ENCODE assay signal across 26 mouse cellular contexts in genomic region chr7:119516272-119516558, GRCm38 (mm10). TPM values are rescaled to one million over a fixed set of nuclear protein-coding genes. Genes with fewer than 3 reads are reported as not detected.
DNase-seq lines count a peak whose midpoint lies in the region; ATAC-seq and TF ChIP-seq lines count a peak whose summit lies in the region.
"Had no signal": no experiment of that assay in that cellular context is flagged by ENCODE, and none has a peak within 500 bp of the region (broad histone marks: within the 10 kb centered on the region; RNA-seq: fewer than 3 reads in every experiment).

No protein-coding gene starts in this region.

- no peak for TF ChIP-seq EP300 in stomach, postnatal 0 days (optimal IDR thresholded peaks at IDR 0.05)

- no peak for ATAC-seq in forebrain, embryonic 16.5 days
- peak; percentile 85 for ATAC-seq in intestine, embryonic 15.5 days
- ATAC-seq in intestine, postnatal 0 days = peak; percentile 88
- ATAC-seq in stomach, postnatal 0 days (ENCODE audit: low FRiP score, low TSS enrichment) = peak; percentile 42; the same call in 1 of the 2 replicates
- ATAC-seq: CD4-positive, CD25-positive, alpha-beta regulatory T cell, adult 4 months; forebrain, postnatal 0 days had no signal

- H3K4me2 ChIP-seq in forebrain, embryonic 16.5 days (ENCODE audit: low read length) = no peak overlapping the region
- no peak overlapping the region for H3K4me2 ChIP-seq in intestine, embryonic 15.5 days (replicated peaks)
- 0 out of 2 replicates have a peak overlapping the region, but pooled peaks have one; percentile 13 for H3K4me2 ChIP-seq in intestine, postnatal 0 days (replicated peaks; ENCODE audit: low read depth)
- no peak overlapping the region for H3K4me2 ChIP-seq in stomach, postnatal 0 days (replicated peaks; ENCODE audit: low read depth)
- H3K4me2 ChIP-seq: embryonic facial prominence, embryonic 12.5 days; forebrain, embryonic 12.5 days had no signal

- peak; percentile 5 for DNase-seq in forebrain, embryonic 10.5 days (ENCODE audit: extremely low spot score, low spot score)
- no peak for DNase-seq in stomach, postnatal 0 days (ENCODE audit: low spot score)
- DNase-seq in left cerebral cortex, adult 8-10 months (ENCODE audit: low spot score in 2 of 2) = no peak
- DNase-seq in MN1 (ENCODE audit: low spot score) = no peak
- DNase-seq: adrenal gland, postnatal 10 days; adrenal gland, postnatal 36 days; B cell, adult 2 months; cerebellum, adult 11-12 months; cerebellum, adult 9-10 months; cerebellum, postnatal 10 days; cerebellum, postnatal 25 days; forebrain, postnatal 0 days had no signal

- H3K36me3 ChIP-seq in forebrain, embryonic 10.5 days (replicated peaks) = no peaks in the 10 kb centered on the region
- H3K36me3 ChIP-seq in forebrain, embryonic 16.5 days (ENCODE audit: control insufficient read depth, insufficient read depth) = no peaks in the 10 kb centered on the region
- no peaks in the 10 kb centered on the region for H3K36me3 ChIP-seq in intestine, embryonic 15.5 days
- H3K36me3 ChIP-seq in intestine, postnatal 0 days (ENCODE audit: control insufficient read depth, insufficient read depth) = no peaks in the 10 kb centered on the region
- no peaks in the 10 kb centered on the region for H3K36me3 ChIP-seq in stomach, postnatal 0 days (ENCODE audit: control insufficient read depth, insufficient read depth, low read length)
- H3K36me3 ChIP-seq: embryonic facial prominence, embryonic 10.5 days; embryonic facial prominence, embryonic 12.5 days; forebrain, embryonic 12.5 days; G1E had no signal

- no peaks in the 10 kb centered on the region for H3K27me3 ChIP-seq in forebrain, embryonic 10.5 days (ENCODE audit: poor library complexity, severe bottlenecking)
- H3K27me3 ChIP-seq in forebrain, embryonic 16.5 days (replicated peaks; ENCODE audit: control insufficient read depth, insufficient read depth, low read length) = no peaks in the 10 kb centered on the region
- 0 out of 2 replicates have a peak, but pooled peaks cover 4% of the 10 kb centered on the region for H3K27me3 ChIP-seq in intestine, embryonic 15.5 days (replicated peaks)
- H3K27me3 ChIP-seq in intestine, postnatal 0 days (replicated peaks; ENCODE audit: control insufficient read depth, insufficient read depth, low read length) = no peaks in the 10 kb centered on the region
- no peaks in the 10 kb centered on the region for H3K27me3 ChIP-seq in stomach, postnatal 0 days (ENCODE audit: control insufficient read depth, insufficient read depth, low read length)
- H3K27me3 ChIP-seq: embryonic facial prominence, embryonic 12.5 days; forebrain, embryonic 12.5 days had no signal

- WGBS in forebrain, embryonic 10.5 days = 89% methylated on average over 7 of the region's 7 CpGs
- WGBS in forebrain, embryonic 16.5 days = 76% methylated on average over 7 of the region's 7 CpGs
- 65% methylated on average over 7 of the region's 7 CpGs for WGBS in intestine, embryonic 15.5 days
- 42% methylated on average over 7 of the region's 7 CpGs for WGBS in intestine, postnatal 0 days
- WGBS in stomach, postnatal 0 days = 79% methylated on average over 7 of the region's 7 CpGs

- H3K9ac ChIP-seq in forebrain, embryonic 16.5 days (replicated peaks; ENCODE audit: low read depth, low read length) = no peak overlapping the region
- no peak overlapping the region for H3K9ac ChIP-seq in intestine, embryonic 15.5 days
- H3K9ac ChIP-seq in intestine, postnatal 0 days (ENCODE audit: low read depth, low read length) = no peak overlapping the region
- no peak overlapping the region for H3K9ac ChIP-seq in stomach, postnatal 0 days (ENCODE audit: low read length)
- H3K9ac ChIP-seq: embryonic facial prominence, embryonic 12.5 days; forebrain, embryonic 12.5 days; forebrain, postnatal 0 days had no signal

- no peak overlapping the region for H3K4me3 ChIP-seq in forebrain, embryonic 10.5 days
- no peak overlapping the region for H3K4me3 ChIP-seq in forebrain, embryonic 16.5 days (replicated peaks; ENCODE audit: low read length)
- no peak overlapping the region for H3K4me3 ChIP-seq in intestine, embryonic 15.5 days (replicated peaks)
- no peak overlapping the region for H3K4me3 ChIP-seq in intestine, postnatal 0 days (ENCODE audit: low read depth, low read length)
- no peak overlapping the region for H3K4me3 ChIP-seq in stomach, postnatal 0 days (ENCODE audit: low read depth, low read length)
- H3K4me3 ChIP-seq: embryonic facial prominence, embryonic 10.5 days; embryonic facial prominence, embryonic 12.5 days; forebrain, embryonic 12.5 days had no signal

- TF ChIP-seq CTCF in intestine, postnatal 0 days (IDR thresholded peaks at IDR 0.05; ENCODE audit: low read depth) = no peak
- TF ChIP-seq CTCF in stomach, postnatal 0 days (IDR thresholded peaks at IDR 0.05; ENCODE audit: low read depth) = no peak

- no peak overlapping the region for H3K27ac ChIP-seq in forebrain, embryonic 10.5 days
- H3K27ac ChIP-seq in forebrain, embryonic 16.5 days (ENCODE audit: low read length) = no peak overlapping the region
- H3K27ac ChIP-seq in intestine, embryonic 15.5 days = no peak overlapping the region
- no peak overlapping the region for H3K27ac ChIP-seq in intestine, postnatal 0 days (ENCODE audit: low read depth, low read length)
- H3K27ac ChIP-seq in stomach, postnatal 0 days (replicated peaks) = no peak overlapping the region
- H3K27ac ChIP-seq: embryonic facial prominence, embryonic 10.5 days; embryonic facial prominence, embryonic 12.5 days; forebrain, embryonic 12.5 days had no signal

- H3K9me3 ChIP-seq in forebrain, embryonic 10.5 days = no peaks in the 10 kb centered on the region
- H3K9me3 ChIP-seq in forebrain, embryonic 16.5 days (ENCODE audit: control insufficient read depth, low read length) = no peaks in the 10 kb centered on the region
- no peaks in the 10 kb centered on the region for H3K9me3 ChIP-seq in intestine, embryonic 15.5 days
- no peaks in the 10 kb centered on the region for H3K9me3 ChIP-seq in intestine, postnatal 0 days (ENCODE audit: control insufficient read depth)
- H3K9me3 ChIP-seq in stomach, postnatal 0 days (ENCODE audit: control insufficient read depth, low read length) = no peaks in the 10 kb centered on the region
- H3K9me3 ChIP-seq: embryonic facial prominence, embryonic 10.5 days; embryonic facial prominence, embryonic 12.5 days; forebrain, embryonic 12.5 days had no signal

- H3K4me1 ChIP-seq in forebrain, embryonic 10.5 days = no peaks in the 10 kb centered on the region
- no peaks in the 10 kb centered on the region for H3K4me1 ChIP-seq in forebrain, embryonic 16.5 days (replicated peaks; ENCODE audit: control insufficient read depth, insufficient read depth, low read length)
- H3K4me1 ChIP-seq in intestine, embryonic 15.5 days (replicated peaks) = no peaks in the 10 kb centered on the region
- H3K4me1 ChIP-seq in intestine, postnatal 0 days (replicated peaks; ENCODE audit: control insufficient read depth, insufficient read depth, low read length) = no peaks in the 10 kb centered on the region
- no peaks in the 10 kb centered on the region for H3K4me1 ChIP-seq in stomach, postnatal 0 days (replicated peaks; ENCODE audit: control insufficient read depth, insufficient read depth)
- H3K4me1 ChIP-seq: embryonic facial prominence, embryonic 10.5 days; embryonic facial prominence, embryonic 12.5 days; forebrain, embryonic 12.5 days had no signal

RNA-seq across cellular contexts. Expression of gene Acsm5, which starts 3.0 kb away (rescaled TPM):
- polyA plus RNA-seq in forebrain, embryonic 10.5 days (2016; fragmentation: Nextera tagmentation; extraction: Ambion mirVana) = not detected in 2 replicates
- not detected in 2 replicates for polyA plus RNA-seq in forebrain, embryonic 16.5 days (2015; fragmentation: Nextera tagmentation; extraction: Ambion mirVana)
- polyA plus RNA-seq in intestine, embryonic 15.5 days (2015; fragmentation: Nextera tagmentation; extraction: Ambion mirVana) = not detected in 2 replicates
- not detected in 2 replicates for polyA plus RNA-seq in intestine, postnatal 0 days (2015; fragmentation: Nextera tagmentation; extraction: Ambion mirVana)
- 0.27 and 0.33 TPM in 2 replicates for polyA plus RNA-seq in stomach, postnatal 0 days (2015; fragmentation: Nextera tagmentation; extraction: Ambion mirVana)
- 1 to 10 TPM; 1.6 to 3.2 (median 2.0) TPM for total RNA-seq in left cerebral cortex, adult 8-10 months (2022)
- total RNA-seq: CH12.LX; forebrain, postnatal 0 days had no signal
- polyA plus RNA-seq: CD4-positive, CD25-positive, alpha-beta regulatory T cell, adult 4 months; embryonic facial prominence, embryonic 10.5 days; embryonic facial prominence, embryonic 12.5 days; forebrain, embryonic 12.5 days; forebrain, embryonic 14.5 days; forebrain, postnatal 0 days; G1E had no signal

RNA-seq across cellular contexts. Expression of gene Pdilt, which starts 7.1 kb away (rescaled TPM):
- not detected in 2 replicates for polyA plus RNA-seq in forebrain, embryonic 10.5 days (2016; fragmentation: Nextera tagmentation; extraction: Ambion mirVana)
- not detected in 2 replicates for polyA plus RNA-seq in forebrain, embryonic 16.5 days (2015; fragmentation: Nextera tagmentation; extraction: Ambion mirVana)
- not detected in 2 replicates for polyA plus RNA-seq in intestine, embryonic 15.5 days (2015; fragmentation: Nextera tagmentation; extraction: Ambion mirVana)
- not detected in 2 replicates for polyA plus RNA-seq in intestine, postnatal 0 days (2015; fragmentation: Nextera tagmentation; extraction: Ambion mirVana)
- not detected in 2 replicates for polyA plus RNA-seq in stomach, postnatal 0 days (2015; fragmentation: Nextera tagmentation; extraction: Ambion mirVana)
- total RNA-seq in left cerebral cortex, adult 8-10 months (2022) = under 1 TPM in 2 of 4 experiments, not detected in 2; 0.25 to 0.46 TPM
- total RNA-seq: adrenal gland, adult 2 months; adrenal gland, postnatal 36 days; CH12.LX; forebrain, postnatal 0 days; G1E had no signal
- polyA plus RNA-seq: adrenal gland, adult 2 months; CD4-positive, CD25-positive, alpha-beta regulatory T cell, adult 4 months; cerebellum, adult 2 months; cortical plate, adult 2 months; embryonic facial prominence, embryonic 10.5 days; embryonic facial prominence, embryonic 12.5 days; embryonic facial prominence, embryonic 14.5 days; forebrain, embryonic 12.5 days; G1E had no signal

RNA-seq across cellular contexts. Expression of gene Umod, which starts 37.1 kb away (rescaled TPM):
- polyA plus RNA-seq in forebrain, embryonic 10.5 days (2016; fragmentation: Nextera tagmentation; extraction: Ambion mirVana) = not detected in 2 replicates
- polyA plus RNA-seq in forebrain, embryonic 16.5 days (2015; fragmentation: Nextera tagmentation; extraction: Ambion mirVana) = not detected in 2 replicates
- not detected in 2 replicates for polyA plus RNA-seq in intestine, embryonic 15.5 days (2015; fragmentation: Nextera tagmentation; extraction: Ambion mirVana)
- polyA plus RNA-seq in intestine, postnatal 0 days (2015; fragmentation: Nextera tagmentation; extraction: Ambion mirVana) = not detected in 2 replicates
- polyA plus RNA-seq in stomach, postnatal 0 days (2015; fragmentation: Nextera tagmentation; extraction: Ambion mirVana) = not detected in 2 replicates
- total RNA-seq in left cerebral cortex, adult 8-10 months (2022) = not detected
- total RNA-seq: adrenal gland, adult 2 months; adrenal gland, postnatal 10 days; adrenal gland, postnatal 36 days; CH12.LX; forebrain, postnatal 0 days had no signal
- polyA plus RNA-seq: adrenal gland, adult 2 months; CD4-positive, CD25-positive, alpha-beta regulatory T cell, adult 4 months; cerebellum, adult 2 months; cortical plate, adult 2 months; embryonic facial prominence, embryonic 10.5 days; embryonic facial prominence, embryonic 12.5 days; forebrain, embryonic 12.5 days; forebrain, embryonic 14.5 days; forebrain, postnatal 0 days; G1E had no signal

RNA-seq across cellular contexts. Expression of gene Acsm2, which starts 37.9 kb away (rescaled TPM):
- not detected in 2 replicates for polyA plus RNA-seq in forebrain, embryonic 10.5 days (2016; fragmentation: Nextera tagmentation; extraction: Ambion mirVana)
- polyA plus RNA-seq in forebrain, embryonic 16.5 days (2015; fragmentation: Nextera tagmentation; extraction: Ambion mirVana) = not detected in 2 replicates
- not detected in 2 replicates for polyA plus RNA-seq in intestine, embryonic 15.5 days (2015; fragmentation: Nextera tagmentation; extraction: Ambion mirVana)
- polyA plus RNA-seq in intestine, postnatal 0 days (2015; fragmentation: Nextera tagmentation; extraction: Ambion mirVana) = not detected in 2 replicates
- polyA plus RNA-seq in stomach, postnatal 0 days (2015; fragmentation: Nextera tagmentation; extraction: Ambion mirVana) = not detected in 2 replicates
- total RNA-seq in left cerebral cortex, adult 8-10 months (2022) = not detected
- total RNA-seq: adrenal gland, postnatal 36 days; CH12.LX had no signal
- polyA plus RNA-seq: adrenal gland, adult 2 months; cerebellum, adult 2 months; cortical plate, adult 2 months; embryonic facial prominence, embryonic 10.5 days; embryonic facial prominence, embryonic 12.5 days; embryonic facial prominence, embryonic 14.5 days; forebrain, embryonic 12.5 days; forebrain, embryonic 14.5 days; forebrain, postnatal 0 days; G1E had no signal

RNA-seq across cellular contexts. Expression of gene Gp2, which starts 57.1 kb away (rescaled TPM):
- polyA plus RNA-seq in forebrain, embryonic 10.5 days (2016; fragmentation: Nextera tagmentation; extraction: Ambion mirVana) = not detected in 2 replicates
- polyA plus RNA-seq in forebrain, embryonic 16.5 days (2015; fragmentation: Nextera tagmentation; extraction: Ambion mirVana) = not detected in 2 replicates
- polyA plus RNA-seq in intestine, embryonic 15.5 days (2015; fragmentation: Nextera tagmentation; extraction: Ambion mirVana) = 0.18 and 0.82 TPM in 2 replicates
- 0.17 and 0.34 TPM in 2 replicates for polyA plus RNA-seq in intestine, postnatal 0 days (2015; fragmentation: Nextera tagmentation; extraction: Ambion mirVana)
- polyA plus RNA-seq in stomach, postnatal 0 days (2015; fragmentation: Nextera tagmentation; extraction: Ambion mirVana) = 0.05 and 0.07 TPM in 2 replicates
- total RNA-seq in left cerebral cortex, adult 8-10 months (2022) = under 1 TPM in 3 of 4 experiments, not detected in 1; 0.19 to 0.24 (median 0.21) TPM
- total RNA-seq: adrenal gland, adult 2 months; adrenal gland, postnatal 10 days; adrenal gland, postnatal 36 days; CH12.LX; forebrain, postnatal 0 days; G1E had no signal
- polyA plus RNA-seq: adrenal gland, adult 2 months; CD4-positive, CD25-positive, alpha-beta regulatory T cell, adult 4 months; cerebellum, adult 2 months; cortical plate, adult 2 months; embryonic facial prominence, embryonic 10.5 days; embryonic facial prominence, embryonic 12.5 days; embryonic facial prominence, embryonic 14.5 days; forebrain, embryonic 12.5 days; forebrain, embryonic 14.5 days; forebrain, postnatal 0 days; G1E had no signal
